Mouse (Mus musculus): ENCODE measurements around the gene Gm20736.
"Not testable (repeated sequence)": the region's sequence is repeated elsewhere in the genome, so short reads cannot be mapped to it uniquely, and the experiment has no call there.

Gene Gm20736

GRCm38 (mm10) chrY:65377390-65377789 is at the start of gene Gm20736:
Gene Gm20736, plus strand, starts transcription at chrY:65377690.
- DNase-seq: not testable (repeated sequence)

All from cerebellum, postnatal 10 days (tissue).